Mouse (Mus musculus) ES-E14 (cell line): Measurements from ENCODE around the gene Cdh13.

Source experiments
- MAFK ChIP-seq: IDR thresholded peaks from 2 replicates; pipeline ENCODE4 v1.6.1; 2014; ENCODE audit warnings: mild to moderate bottlenecking, low read depth, low read length, inconsistent platforms; ENCODE audit not compliant: insufficient read depth
- ZC3H11A ChIP-seq: IDR thresholded peaks from 2 replicates; pipeline ENCODE4 v1.6.1; 2012; ENCODE audit warnings: low read depth, mild to moderate bottlenecking, inconsistent platforms, low read length, borderline replicate concordance

DNA sequence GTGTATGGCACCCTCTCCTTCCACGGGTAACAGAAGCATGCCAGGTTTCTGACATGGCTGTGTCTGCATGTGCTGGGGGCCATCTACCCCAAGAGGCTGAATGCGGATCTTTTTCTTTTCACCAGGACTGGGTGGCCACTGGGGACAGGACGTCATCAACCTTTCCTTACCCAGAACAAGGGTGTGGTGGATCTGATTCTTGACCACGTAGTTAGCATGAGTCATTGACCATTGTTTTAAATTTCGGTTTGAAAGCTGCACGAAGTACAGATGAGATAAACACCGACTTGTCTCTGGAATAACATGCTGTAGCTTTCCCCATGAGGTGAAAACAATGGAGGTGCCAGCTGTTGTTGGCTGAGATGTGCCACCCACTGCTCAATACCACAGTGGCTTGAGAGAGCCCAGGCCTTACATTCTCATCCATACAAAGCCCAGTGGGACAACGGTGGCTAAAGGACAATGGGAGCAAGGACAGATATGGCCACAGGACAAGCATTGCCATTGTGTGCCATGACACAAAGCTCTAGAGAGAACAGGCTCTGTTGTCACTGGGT is 161.2 kb downstream of the Cdh13 start:
- TF ChIP-seq ZC3H11A (no peak), MAFK (no peak)
